ENCODE assay signal across 8 mouse cellular contexts in the genomic region with DNA sequence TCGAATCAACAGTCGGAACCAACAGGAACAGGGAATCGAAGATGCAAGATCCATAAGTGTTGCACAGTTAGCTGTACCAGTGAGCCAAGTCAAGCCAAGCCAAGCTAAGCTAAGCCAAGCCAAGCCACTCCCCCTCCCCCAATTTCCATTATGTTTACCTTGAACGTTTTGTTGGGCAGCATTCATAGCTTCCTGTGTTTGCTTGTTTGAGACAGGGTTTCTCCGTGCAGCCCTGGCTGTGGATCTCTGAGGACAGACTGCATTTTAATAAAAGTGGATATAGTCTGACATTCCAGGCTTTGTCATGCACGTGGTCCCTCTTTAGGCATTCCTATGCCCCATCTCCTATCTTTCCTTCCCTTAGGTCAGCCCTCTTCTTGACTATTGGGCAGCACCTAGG. TPM values are rescaled to one million over a fixed set of nuclear protein-coding genes. Genes with fewer than 3 reads are reported as not detected.
DNase-seq lines count a peak whose midpoint lies in the region; ATAC-seq and TF ChIP-seq lines count a peak whose summit lies in the region.

No protein-coding gene starts in this region.

- no peak overlapping the region; the same call in 1 of the 2 replicates for H3K9ac ChIP-seq in embryonic facial prominence, embryonic 11.5 days (replicated peaks; ENCODE audit: low read length)
- H3K9ac ChIP-seq in intestine, postnatal 0 days (ENCODE audit: low read depth, low read length), result peak overlapping the region; percentile 67; the same call in 1 of the 2 replicates

- peaks cover 31% of the 10 kb centered on the region for H3K36me3 ChIP-seq in megakaryocyte, embryonic 14.5 days (replicated peaks; ENCODE audit: low read length)
- peaks cover 4% of the 10 kb centered on the region for H3K36me3 ChIP-seq in embryonic facial prominence, embryonic 11.5 days (replicated peaks; ENCODE audit: control insufficient read depth, insufficient read depth, low read depth, low read length)
- H3K36me3 ChIP-seq in intestine, postnatal 0 days (ENCODE audit: control insufficient read depth, insufficient read depth), result peaks cover 6% of the 10 kb centered on the region; the same call in 1 of the 2 replicates

- DNase-seq in embryonic facial prominence, embryonic 11.5 days (ENCODE audit: low spot score), result peak; percentile 14
- peak; percentile 19 for DNase-seq in retina, postnatal 1 day
- no peak for DNase-seq in left cerebral cortex, postnatal 14 days (ENCODE audit: low spot score in 2 of 2)
- DNase-seq in urinary bladder, adult 18-20 months (ENCODE audit: low spot score in 2 of 2), result no peak

- no peak for ATAC-seq in megakaryocyte, adult 5-6 weeks (ENCODE audit: poor library complexity, severe bottlenecking)
- ATAC-seq in embryonic facial prominence, embryonic 11.5 days (replicated peaks; ENCODE audit: insufficient number of reproducible peaks, low FRiP score, low TSS enrichment, low read depth), result no peak
- ATAC-seq in intestine, postnatal 0 days, result no peak
- no peak for ATAC-seq in granulocyte monocyte progenitor cell, adult 5-6 weeks (replicated peaks; ENCODE audit: poor library complexity, severe bottlenecking)

- H3K9me3 ChIP-seq in megakaryocyte, embryonic 14.5 days, result no peaks in the 10 kb centered on the region
- H3K9me3 ChIP-seq in embryonic facial prominence, embryonic 11.5 days (replicated peaks; ENCODE audit: control insufficient read depth, low read length), result no peaks in the 10 kb centered on the region
- H3K9me3 ChIP-seq in intestine, postnatal 0 days (ENCODE audit: control insufficient read depth), result no peaks in the 10 kb centered on the region

- no peak for TF ChIP-seq CTCF in intestine, postnatal 0 days (IDR thresholded peaks at IDR 0.05; ENCODE audit: low read depth)

- H3K27ac ChIP-seq in embryonic facial prominence, embryonic 11.5 days (replicated peaks; ENCODE audit: low read depth, low read length), result no peak overlapping the region
- H3K27ac ChIP-seq in intestine, postnatal 0 days (ENCODE audit: low read depth, low read length), result no peak overlapping the region

- H3K4me1 ChIP-seq in megakaryocyte, embryonic 14.5 days, result peaks cover 21% of the 10 kb centered on the region
- H3K4me1 ChIP-seq in embryonic facial prominence, embryonic 11.5 days (ENCODE audit: control insufficient read depth, insufficient read depth, low read length), result no peaks in the 10 kb centered on the region; the same call in 1 of the 2 replicates
- peaks cover 3% of the 10 kb centered on the region; the same call in 1 of the 2 replicates for H3K4me1 ChIP-seq in intestine, postnatal 0 days (replicated peaks; ENCODE audit: control insufficient read depth, insufficient read depth, low read length)

- peak overlapping the region; percentile 63 for H3K4me2 ChIP-seq in embryonic facial prominence, embryonic 11.5 days (ENCODE audit: low read depth, low read length)
- peak overlapping the region; percentile 91 for H3K4me2 ChIP-seq in intestine, postnatal 0 days (replicated peaks; ENCODE audit: low read depth)

- intact Hi-C loops in left cerebral cortex, postnatal 14 days (cut with DNase I), result no loop called here

- H3K27me3 ChIP-seq in megakaryocyte, embryonic 14.5 days (replicated peaks), result no peaks in the 10 kb centered on the region
- H3K27me3 ChIP-seq in embryonic facial prominence, embryonic 11.5 days (ENCODE audit: control insufficient read depth, insufficient read depth, low read length), result no peaks in the 10 kb centered on the region
- no peaks in the 10 kb centered on the region for H3K27me3 ChIP-seq in intestine, postnatal 0 days (replicated peaks; ENCODE audit: control insufficient read depth, insufficient read depth, low read length)

- 54% methylated on average over 6 of the region's 6 CpGs for WGBS in embryonic facial prominence, embryonic 11.5 days
- 53% methylated on average over 6 of the region's 6 CpGs for WGBS in intestine, postnatal 0 days

- peak overlapping the region; percentile 98 for H3K4me3 ChIP-seq in megakaryocyte, embryonic 14.5 days (replicated peaks)
- H3K4me3 ChIP-seq in embryonic facial prominence, embryonic 11.5 days (ENCODE audit: low read depth, low read length), result peak overlapping the region; percentile 58
- H3K4me3 ChIP-seq in intestine, postnatal 0 days (ENCODE audit: low read depth, low read length), result peak overlapping the region; percentile 76

RNA-seq across cellular contexts. Expression of a gene that starts 0.5 kb away (rescaled TPM):
- 4.5 TPM in 1 of 2 replicates, not detected in the other for polyA plus RNA-seq in megakaryocyte, embryonic 14.5 days (2012; ENCODE audit: insufficient read depth, low replicate concordance)
- total RNA-seq in megakaryocyte, adult 5-6 weeks (2015), result 28.2 and 36.8 TPM in 2 replicates
- 36.5 and 56.0 TPM in 2 replicates for total RNA-seq in megakaryocyte, adult 5-6 weeks (2017)
- 106 and 123 TPM in 2 replicates for polyA plus RNA-seq in embryonic facial prominence, embryonic 11.5 days (2014; fragmentation: Nextera tagmentation; extraction: Ambion mirVana)
- polyA plus RNA-seq in intestine, postnatal 0 days (2015; fragmentation: Nextera tagmentation; extraction: Ambion mirVana), result 113 and 114 TPM in 2 replicates
- 10 to 100 TPM; 34.3 to 35.4 TPM for total RNA-seq in left cerebral cortex, postnatal 14 days (2021)
- 31.0 and 34.8 TPM in 2 replicates for total RNA-seq in granulocyte monocyte progenitor cell, adult 5-6 weeks (2014; fragmentation: Nextera tagmentation)
- total RNA-seq in granulocyte monocyte progenitor cell, adult 5-6 weeks (2017), result 53.7 and 66.1 TPM in 2 replicates

RNA-seq across cellular contexts. Expression of a gene that starts 9.0 kb away (rescaled TPM):
- not detected in 2 replicates for polyA plus RNA-seq in megakaryocyte, embryonic 14.5 days (2012; ENCODE audit: insufficient read depth, low replicate concordance)
- not detected in 2 replicates for total RNA-seq in megakaryocyte, adult 5-6 weeks (2015)
- 1.4 TPM in 1 of 2 replicates, not detected in the other for total RNA-seq in megakaryocyte, adult 5-6 weeks (2017)
- 0.15 and 0.45 TPM in 2 replicates for polyA plus RNA-seq in embryonic facial prominence, embryonic 11.5 days (2014; fragmentation: Nextera tagmentation; extraction: Ambion mirVana)
- polyA plus RNA-seq in intestine, postnatal 0 days (2015; fragmentation: Nextera tagmentation; extraction: Ambion mirVana), result 0.25 TPM in 2 replicates
- not detected for total RNA-seq in left cerebral cortex, postnatal 14 days (2021)
- total RNA-seq in granulocyte monocyte progenitor cell, adult 5-6 weeks (2014; fragmentation: Nextera tagmentation), result not detected in 2 replicates
- total RNA-seq in granulocyte monocyte progenitor cell, adult 5-6 weeks (2017), result not detected in 2 replicates

RNA-seq across cellular contexts. Expression of a gene that starts 21.1 kb away (rescaled TPM):
- polyA plus RNA-seq in megakaryocyte, embryonic 14.5 days (2012; ENCODE audit: insufficient read depth, low replicate concordance), result 6.0 TPM in 1 of 2 replicates, not detected in the other
- 32.9 and 40.2 TPM in 2 replicates for total RNA-seq in megakaryocyte, adult 5-6 weeks (2015)
- 101 and 115 TPM in 2 replicates for total RNA-seq in megakaryocyte, adult 5-6 weeks (2017)
- polyA plus RNA-seq in embryonic facial prominence, embryonic 11.5 days (2014; fragmentation: Nextera tagmentation; extraction: Ambion mirVana), result 57.6 and 69.3 TPM in 2 replicates
- polyA plus RNA-seq in intestine, postnatal 0 days (2015; fragmentation: Nextera tagmentation; extraction: Ambion mirVana), result 30.8 and 36.0 TPM in 2 replicates
- 10 to 100 TPM; 33.2 to 33.5 TPM for total RNA-seq in left cerebral cortex, postnatal 14 days (2021)
- total RNA-seq in granulocyte monocyte progenitor cell, adult 5-6 weeks (2014; fragmentation: Nextera tagmentation), result 61.6 and 62.4 TPM in 2 replicates
- total RNA-seq in granulocyte monocyte progenitor cell, adult 5-6 weeks (2017), result 124 and 206 TPM in 2 replicates

RNA-seq across cellular contexts. Expression of a gene that starts 21.2 kb away (rescaled TPM):
- polyA plus RNA-seq in megakaryocyte, embryonic 14.5 days (2012; ENCODE audit: insufficient read depth, low replicate concordance), result 2.2 TPM in 1 of 2 replicates, not detected in the other
- 61.6 and 64.7 TPM in 2 replicates for total RNA-seq in megakaryocyte, adult 5-6 weeks (2015)
- 40.6 and 54.7 TPM in 2 replicates for total RNA-seq in megakaryocyte, adult 5-6 weeks (2017)
- 58.2 and 62.5 TPM in 2 replicates for polyA plus RNA-seq in embryonic facial prominence, embryonic 11.5 days (2014; fragmentation: Nextera tagmentation; extraction: Ambion mirVana)
- 24.1 and 29.7 TPM in 2 replicates for polyA plus RNA-seq in intestine, postnatal 0 days (2015; fragmentation: Nextera tagmentation; extraction: Ambion mirVana)
- 10 to 100 TPM; 59.3 to 66.2 TPM for total RNA-seq in left cerebral cortex, postnatal 14 days (2021)
- total RNA-seq in granulocyte monocyte progenitor cell, adult 5-6 weeks (2014; fragmentation: Nextera tagmentation), result 47.9 and 49.7 TPM in 2 replicates
- 25.9 and 34.5 TPM in 2 replicates for total RNA-seq in granulocyte monocyte progenitor cell, adult 5-6 weeks (2017)

RNA-seq across cellular contexts. Expression of a gene that starts 33.4 kb away (rescaled TPM):
- polyA plus RNA-seq in megakaryocyte, embryonic 14.5 days (2012; ENCODE audit: insufficient read depth, low replicate concordance), result 7.4 TPM in 1 of 2 replicates, not detected in the other
- total RNA-seq in megakaryocyte, adult 5-6 weeks (2015), result 22.9 and 27.2 TPM in 2 replicates
- 48.4 and 58.0 TPM in 2 replicates for total RNA-seq in megakaryocyte, adult 5-6 weeks (2017)
- polyA plus RNA-seq in embryonic facial prominence, embryonic 11.5 days (2014; fragmentation: Nextera tagmentation; extraction: Ambion mirVana), result 6.4 and 7.1 TPM in 2 replicates
- polyA plus RNA-seq in intestine, postnatal 0 days (2015; fragmentation: Nextera tagmentation; extraction: Ambion mirVana), result 23.4 and 25.1 TPM in 2 replicates
- total RNA-seq in left cerebral cortex, postnatal 14 days (2021), result 1 to 10 TPM; 3.4 to 5.7 TPM
- total RNA-seq in granulocyte monocyte progenitor cell, adult 5-6 weeks (2014; fragmentation: Nextera tagmentation), result 22.9 and 31.6 TPM in 2 replicates
- total RNA-seq in granulocyte monocyte progenitor cell, adult 5-6 weeks (2017), result 33.2 and 44.3 TPM in 2 replicates

Comparison
In these comparisons a context has a peak if more than half of its experiments do, and no peak if none do; other contexts are left out.
1. DNase-seq: peak in embryonic facial prominence, embryonic 11.5 days (single experiment) and retina, postnatal 1 day (single experiment); none in left cerebral cortex, postnatal 14 days (0 of 2) and urinary bladder, adult 18-20 months (0 of 2).
2. Peak in every context shown above with its lines, with median percentiles within 50 percentile points of each other: H3K4me3 ChIP-seq.